Mouse (Mus musculus) frontal cortex, postnatal 36 days (tissue): ENCODE results near the gene Mdm2.

Experiments used
- DNase-seq, 2 experiments: peaks; one replicate each; pipeline ENCODE4 v3.0.0; 2022; ENCODE audit warnings: low spot score in 2 of 2

Gene Mdm2

DNA sequence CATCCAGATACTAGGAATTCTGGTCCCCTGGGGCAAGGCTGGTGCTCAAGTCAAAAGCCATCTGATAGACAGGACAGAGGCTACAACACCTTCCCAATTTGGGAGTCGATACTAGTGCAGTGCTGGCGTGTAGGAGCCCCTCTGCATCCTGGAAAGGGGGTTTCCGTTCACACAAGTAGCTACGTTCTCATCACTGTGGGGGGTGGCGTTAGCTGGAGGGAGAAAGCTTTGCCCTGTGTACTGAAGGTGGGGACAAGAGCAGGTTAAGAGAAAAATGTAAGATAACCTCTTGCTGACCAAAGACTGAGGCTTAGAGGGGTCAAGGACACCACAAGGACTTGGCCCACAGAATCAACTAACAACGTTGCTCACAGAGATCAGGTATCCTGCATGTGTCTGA is 67.3 kb downstream of the Mdm2 start:
- DNase-seq = no peak

GRCm38 (mm10) chr10:117642491-117643262 is 67.9 kb downstream of the Mdm2 start:
- DNase-seq = no peak

DNA sequence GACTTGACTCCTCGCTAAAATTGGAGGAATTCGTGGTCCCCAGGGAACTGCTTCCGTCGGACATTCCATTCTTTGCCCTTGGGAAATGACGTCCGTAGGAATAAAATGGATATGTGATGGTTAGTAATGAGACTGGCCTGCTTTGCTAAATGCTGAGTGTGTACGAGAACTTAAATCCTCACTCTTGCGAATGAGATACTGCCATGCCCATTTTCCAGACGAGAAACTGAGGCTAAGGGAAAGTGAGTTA is 68.4 kb downstream of the Mdm2 start:
- DNase-seq = no peak

DNA sequence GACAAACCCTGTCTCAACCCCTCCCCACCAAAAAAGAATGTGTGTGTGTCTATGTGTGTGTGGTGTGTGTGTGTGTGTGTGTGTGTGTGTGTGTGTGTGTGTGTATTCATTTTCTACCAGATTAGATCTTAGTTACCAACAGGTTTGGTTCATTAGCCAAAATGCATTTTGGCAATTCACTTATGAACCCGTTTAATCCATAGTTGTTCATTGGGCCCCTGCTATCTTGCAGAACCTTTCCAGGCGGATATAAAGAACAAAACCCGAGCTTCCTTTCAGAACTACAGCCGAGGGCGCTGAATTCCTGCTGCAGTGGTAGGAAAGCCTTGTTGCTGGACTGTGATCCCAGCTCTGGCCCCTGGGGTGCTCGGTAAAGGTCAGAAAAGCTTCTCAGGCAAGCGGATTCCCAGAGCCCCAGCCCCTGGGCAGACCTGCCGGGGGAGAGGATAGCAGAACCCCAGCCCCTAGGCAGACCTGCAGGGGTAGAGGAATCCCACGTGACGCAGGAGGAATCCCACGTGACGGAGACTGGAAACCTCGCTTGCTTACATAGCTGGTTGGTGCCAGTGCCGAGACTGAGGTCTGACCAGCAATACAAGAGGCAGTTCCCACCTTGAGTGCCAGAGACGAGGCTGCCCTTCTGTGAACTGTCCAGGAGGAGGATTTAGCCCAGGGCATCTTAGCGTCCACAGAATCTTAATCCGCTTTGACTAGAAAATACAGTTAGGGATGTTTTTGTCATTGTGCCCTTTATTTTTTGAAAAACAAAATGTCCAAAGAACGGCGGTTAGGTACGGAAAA is 69.0 kb downstream of the Mdm2 start:
- no peak for DNase-seq

GRCm38 (mm10) chr10:117640595-117641078 is 69.9 kb downstream of the Mdm2 start:
- DNase-seq = no peak

DNA sequence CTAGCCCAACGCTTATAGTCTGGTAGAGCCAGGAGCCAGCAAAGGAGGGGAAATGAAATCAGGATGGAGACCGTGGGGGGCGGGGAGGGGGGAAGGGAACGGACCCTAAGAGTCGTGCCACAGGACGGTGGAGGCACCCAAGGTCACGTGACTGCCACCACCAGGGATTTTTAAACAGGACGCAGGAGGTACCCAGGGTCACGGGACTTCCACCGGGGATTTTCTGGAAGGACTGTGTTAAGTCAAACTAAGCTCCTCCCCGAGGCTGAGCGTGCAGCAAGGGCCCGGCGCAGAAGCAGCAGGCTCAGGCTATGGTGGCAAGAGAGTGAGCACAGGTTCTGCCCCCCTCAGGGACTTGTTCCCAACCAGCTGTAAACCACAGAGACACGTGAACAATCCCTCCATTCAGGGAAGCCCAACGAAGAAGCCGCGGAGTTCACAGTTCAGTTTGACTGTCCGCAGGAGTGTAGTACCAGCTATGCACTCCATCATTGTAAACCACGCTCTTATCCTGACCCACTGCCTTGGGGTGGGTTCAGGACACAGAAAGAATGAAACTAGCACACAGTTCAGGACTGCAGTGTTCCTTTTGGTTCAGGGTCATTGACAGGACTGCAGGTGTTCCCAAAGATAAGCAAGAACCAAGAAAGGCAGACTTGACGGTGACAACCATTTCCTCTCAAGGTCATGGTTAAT is 70.5 kb downstream of the Mdm2 start:
- no peak for DNase-seq

DNA sequence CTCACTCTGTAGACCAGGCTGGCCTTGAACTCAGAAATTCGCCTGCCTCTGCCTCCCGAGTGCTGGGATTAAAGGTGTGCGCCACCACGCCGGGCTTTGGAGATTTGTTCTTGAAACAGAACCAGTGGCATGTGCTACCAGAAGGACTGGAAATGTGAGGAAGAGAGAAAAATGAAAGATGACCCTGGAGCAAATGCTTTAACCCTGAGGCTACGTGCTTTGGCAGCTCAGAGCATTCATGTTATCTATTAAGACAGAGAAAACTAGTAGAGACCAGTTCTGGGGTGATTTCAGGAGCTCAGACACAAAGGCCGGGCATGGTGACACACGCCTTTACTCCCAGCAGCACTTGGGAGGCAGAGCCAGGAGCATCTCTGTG is 71.3 kb downstream of the Mdm2 start:
- no peak for DNase-seq
